Comparison of ENCODE assay signal across 8 mouse cellular contexts in genomic region chr2:11542640-11543039, GRCm38 (mm10). TPM values are rescaled to one million over a fixed set of nuclear protein-coding genes. Genes with fewer than 3 reads are reported as not detected.
DNase-seq lines count a peak whose midpoint lies in the region; ATAC-seq lines count a peak whose summit lies in the region.

No protein-coding gene starts in this region.

- DNase-seq in MEL-GATA-1-ER (ENCODE audit: extremely low read depth, low read depth), result peak; percentile 42
- DNase-seq in c-Kit-positive CD71-positive TER-119-negative erythroid progenitor cells, embryonic 14.5 days (ENCODE audit: low read depth), result peak; percentile 49
- peak; percentile 44 for DNase-seq in hindbrain, embryonic 10.5 days (ENCODE audit: low spot score)
- DNase-seq in layer of hippocampus, postnatal 10 days (ENCODE audit: low spot score in 2 of 2), result peak; percentile 76 to 81
- DNase-seq in lung, postnatal 4 days, result peak; percentile 70 to 83
- peak; percentile 68 to 88 for DNase-seq in right cerebral cortex, adult 2 months (ENCODE audit: low spot score in 2 of 2)
- peak; percentile 62 to 77 for DNase-seq in urinary bladder, postnatal 36 days (ENCODE audit: low spot score in 2 of 2)

- H3K36me3 ChIP-seq in forebrain, embryonic 13.5 days (ENCODE audit: poor library complexity, severe bottlenecking), result no peaks in the 10 kb centered on the region
- no peaks in the 10 kb centered on the region for H3K36me3 ChIP-seq in hindbrain, embryonic 10.5 days

- H3K27ac ChIP-seq in forebrain, embryonic 13.5 days, result no peak overlapping the region
- H3K27ac ChIP-seq in hindbrain, embryonic 10.5 days, result no peak overlapping the region

- no peak overlapping the region for H3K9ac ChIP-seq in forebrain, embryonic 13.5 days

- H3K4me1 ChIP-seq in forebrain, embryonic 13.5 days, result no peaks in the 10 kb centered on the region
- H3K4me1 ChIP-seq in hindbrain, embryonic 10.5 days (replicated peaks), result no peaks in the 10 kb centered on the region

- no peaks in the 10 kb centered on the region for H3K9me3 ChIP-seq in forebrain, embryonic 13.5 days (replicated peaks)
- H3K9me3 ChIP-seq in hindbrain, embryonic 10.5 days, result 0 out of 2 replicates have a peak, but pooled peaks cover 2% of the 10 kb centered on the region

- no peak overlapping the region for H3K4me3 ChIP-seq in forebrain, embryonic 13.5 days
- no peak overlapping the region for H3K4me3 ChIP-seq in hindbrain, embryonic 10.5 days

- H3K4me2 ChIP-seq in forebrain, embryonic 13.5 days, result no peak overlapping the region

- no peaks in the 10 kb centered on the region for H3K27me3 ChIP-seq in forebrain, embryonic 13.5 days
- H3K27me3 ChIP-seq in hindbrain, embryonic 10.5 days (ENCODE audit: insufficient read depth, poor library complexity, severe bottlenecking), result no peaks in the 10 kb centered on the region

- 78% methylated on average over 1 of the region's 1 CpGs for WGBS in forebrain, embryonic 13.5 days
- WGBS in hindbrain, embryonic 10.5 days, result 93% methylated on average over 1 of the region's 1 CpGs

- peak; percentile 80 for ATAC-seq in forebrain, embryonic 13.5 days

RNA-seq across cellular contexts. Expression of gene Pfkfb3, which starts 11.2 kb away (rescaled TPM):
- polyA plus RNA-seq in forebrain, embryonic 13.5 days (2015; fragmentation: Nextera tagmentation; extraction: Ambion mirVana), result 21.5 and 21.7 TPM in 2 replicates
- polyA plus RNA-seq in hindbrain, embryonic 10.5 days (2016; fragmentation: Nextera tagmentation; extraction: Ambion mirVana), result 14.8 and 15.4 TPM in 2 replicates
- total RNA-seq in layer of hippocampus, postnatal 10 days (2021), result 10 to 100 TPM; 41.1 to 45.4 TPM
